Mouse (Mus musculus): Measurements from ENCODE around the gene Rpl22. TPM values are rescaled to one million over a fixed set of nuclear protein-coding genes. Genes with fewer than 3 reads are reported as not detected.

The Rpl22 gene
- total RNA-seq, 2 experiments from 2014 or later = 249 to 251 TPM

- DNase-seq (ENCODE audit: low spot score) = no peak
Observed at GRCm38 (mm10) chr4:152337772-152338171, 12.2 kb downstream of the Rpl22 start.

- DNase-seq (ENCODE audit: low spot score) = no peak
Observed at GRCm38 (mm10) chr4:152338419-152339292, 13.1 kb downstream of the Rpl22 start, which contains the start of gene Chd5. Gene Chd5 (plus strand): TSS chr4:152338651.

- DNase-seq (ENCODE audit: low spot score) = no peak
Observed at GRCm38 (mm10) chr4:152339293-152339790, 13.8 kb downstream of the Rpl22 start.

DNA sequence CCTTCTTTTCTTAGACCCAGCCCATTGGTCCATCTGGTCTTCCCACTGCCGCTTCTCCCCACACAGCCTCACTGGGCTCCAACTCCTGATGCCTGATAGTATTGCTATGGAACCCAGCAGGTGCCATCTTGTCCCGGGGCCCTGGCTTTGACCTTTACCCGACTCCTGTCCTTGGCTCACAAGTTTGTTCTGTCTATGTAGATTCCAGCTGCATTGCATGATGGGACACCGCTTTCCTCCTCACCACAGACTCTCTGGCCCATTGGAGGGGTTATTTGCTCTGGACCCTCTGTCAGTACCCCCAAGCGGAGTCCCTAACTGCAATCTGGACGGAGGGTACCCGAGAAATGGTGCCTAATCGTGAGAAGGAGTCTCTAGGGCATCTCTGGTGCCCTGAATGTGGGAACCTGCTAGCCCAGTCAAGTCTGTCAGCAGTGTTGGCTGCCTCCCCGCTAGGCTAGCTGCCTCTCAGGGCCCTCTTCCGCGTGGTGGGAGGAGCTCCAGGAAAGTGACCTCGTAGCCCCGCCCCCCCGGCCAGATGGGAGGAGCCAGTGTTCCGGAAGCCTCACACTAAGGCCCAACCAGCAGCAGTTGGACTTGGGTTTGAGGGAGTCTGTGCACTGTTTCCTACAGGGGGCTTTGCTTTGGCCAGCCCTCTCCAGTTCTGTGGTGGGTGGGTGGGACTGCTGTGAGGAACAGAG, 15.2 kb downstream of the Rpl22 start:
- no peak for DNase-seq (ENCODE audit: low spot score)

GRCm38 (mm10) chr4:152343296-152343695, 17.8 kb downstream of the Rpl22 start:
- peak; percentile 29 for DNase-seq (ENCODE audit: low spot score)

- no peak for DNase-seq (ENCODE audit: low spot score)
Observed at GRCm38 (mm10) chr4:152344651-152345050, 19.1 kb downstream of the Rpl22 start.

GRCm38 (mm10) chr4:152345120-152345889, 19.8 kb downstream of the Rpl22 start:
- peak; percentile 61 for DNase-seq (ENCODE audit: low spot score)

- DNase-seq (ENCODE audit: low spot score) = no peak
Observed at GRCm38 (mm10) chr4:152349837-152350381, 24.4 kb downstream of the Rpl22 start.

DNA sequence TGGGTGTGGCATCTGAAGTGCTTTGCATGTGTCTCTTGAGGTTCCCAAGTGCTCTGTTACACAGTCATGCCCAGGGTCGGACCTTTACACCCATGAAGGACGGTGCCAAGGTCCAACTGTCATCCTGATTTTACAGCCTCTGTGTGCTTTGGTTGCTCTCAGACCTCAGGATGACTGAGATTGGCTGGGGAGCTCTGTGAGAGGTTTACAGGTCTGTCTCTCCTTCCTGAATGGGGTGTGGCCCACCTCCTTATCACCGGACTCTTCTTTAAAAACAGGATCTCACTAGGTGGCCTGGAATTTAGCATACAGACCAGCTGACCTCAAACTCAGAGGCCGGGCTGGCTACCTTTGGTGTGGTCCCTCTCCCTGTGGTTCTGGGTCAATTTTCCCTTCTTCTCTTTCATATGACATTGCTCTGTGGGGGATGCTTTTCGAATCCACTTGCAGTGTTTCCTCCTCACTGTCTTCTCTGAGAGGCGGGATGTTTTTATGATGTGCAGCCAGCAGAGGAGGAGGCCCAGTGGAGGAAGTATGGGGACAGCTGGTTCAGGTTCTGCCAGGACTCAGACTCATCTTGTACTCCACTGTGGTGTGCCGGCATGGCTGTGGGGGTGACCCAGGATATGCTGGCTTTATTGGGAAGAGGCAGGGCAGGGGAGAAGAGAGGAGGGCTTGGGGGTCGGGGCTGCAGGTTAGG, 25.3 kb downstream of the Rpl22 start:
- DNase-seq (ENCODE audit: low spot score) = no peak

- DNase-seq (ENCODE audit: low spot score) = no peak
Observed at GRCm38 (mm10) chr4:152351422-152352305, 26.1 kb downstream of the Rpl22 start.

- DNase-seq (ENCODE audit: low spot score) = no peak
Observed at GRCm38 (mm10) chr4:152353886-152354637, 28.5 kb downstream of the Rpl22 start.

- no peak for DNase-seq (ENCODE audit: low spot score)
Observed at GRCm38 (mm10) chr4:152355672-152356071, 30.1 kb downstream of the Rpl22 start.

- DNase-seq (ENCODE audit: low spot score) = no peak
Observed at GRCm38 (mm10) chr4:152359700-152360099, 34.2 kb downstream of the Rpl22 start.

- no peak for DNase-seq (ENCODE audit: low spot score)
Observed at GRCm38 (mm10) chr4:152360855-152361254, 35.3 kb downstream of the Rpl22 start.

- no peak for DNase-seq (ENCODE audit: low spot score)
Observed at GRCm38 (mm10) chr4:152362180-152362579, 36.6 kb downstream of the Rpl22 start.

GRCm38 (mm10) chr4:152365228-152365627, 39.7 kb downstream of the Rpl22 start:
- no peak for DNase-seq (ENCODE audit: low spot score)

DNA sequence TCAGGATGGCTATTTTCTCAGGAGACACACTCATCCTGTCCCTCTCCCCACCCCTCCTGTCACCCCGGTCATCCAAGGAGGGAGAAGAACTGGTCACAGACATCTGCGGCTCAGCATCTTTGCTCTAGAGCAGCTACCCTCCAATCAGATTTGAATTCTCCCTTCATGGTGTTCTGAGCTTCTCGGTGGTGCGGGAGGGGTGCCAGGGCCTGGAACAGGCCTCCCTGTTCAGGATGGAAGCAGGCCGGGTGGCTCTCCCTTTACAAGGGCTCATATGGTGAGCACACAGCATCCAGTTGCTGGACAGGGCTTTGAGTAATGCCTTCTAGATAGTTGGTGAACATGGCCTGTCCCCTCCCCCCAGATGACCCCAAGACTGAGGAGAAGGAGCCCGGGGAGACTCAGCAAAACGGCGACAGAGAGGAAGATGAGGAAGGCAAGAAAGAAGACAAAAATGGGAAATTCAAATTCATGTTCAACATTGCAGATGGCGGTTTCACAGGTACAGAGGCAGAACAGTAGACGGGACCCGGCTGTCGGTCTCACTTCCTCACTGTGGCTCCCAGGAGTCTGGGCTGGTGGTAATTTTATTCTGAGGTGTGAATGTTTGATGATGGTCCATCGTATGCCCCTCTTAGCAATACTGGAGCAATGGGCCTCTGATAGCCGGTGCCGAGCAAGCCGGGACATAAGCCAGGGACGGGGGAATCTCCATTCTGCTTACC, 57.1 kb downstream of the Rpl22 start:
- DNase-seq (ENCODE audit: low spot score) = no peak

Data from gastrocnemius, adult 18-20 months (tissue).